Mouse (Mus musculus) olfactory bulb, adult 2 months (tissue): ENCODE data around the gene Gpr165. TPM values are rescaled to one million over a fixed set of nuclear protein-coding genes. Genes with fewer than 3 reads are reported as not detected.

ENCODE experiments used
- H3K27ac ChIP-seq: fragments of 200-500 bp; 2 replicates; pipeline ENCODE4 v1.5.1; 2012; ENCODE audit warnings: low read depth, low read length; ENCODE audit not compliant: insufficient read depth
- H3K4me1 ChIP-seq: fragments of 200-500 bp; 2 replicates; pipeline ENCODE4 v1.6.1; 2012; ENCODE audit warnings: low read length; ENCODE audit not compliant: control insufficient read depth, insufficient read depth
- H3K4me3 ChIP-seq: fragments of 200-500 bp; 2 replicates; pipeline ENCODE4 v1.5.1; 2012; ENCODE audit warnings: mild to moderate bottlenecking, low read depth, low read length, moderate library complexity; ENCODE audit not compliant: insufficient read depth
- CTCF ChIP-seq: fragments of 200-500 bp; IDR thresholded peaks from 2 replicates; pipeline ENCODE4 v1.5.1; 2012; ENCODE audit warnings: low read depth, mild to moderate bottlenecking, low read length, moderate library complexity; ENCODE audit not compliant: insufficient read depth
- POLR2A ChIP-seq: fragments of 200-500 bp; IDR thresholded peaks from 2 replicates; pipeline ENCODE4 v1.6.1; 2012; ENCODE audit warnings: mild to moderate bottlenecking, low read depth, low read length, moderate library complexity; ENCODE audit not compliant: insufficient read depth
- WGBS: fragments of 180-500 bp; shearing (Covaris S2); methylation state at CpG from one replicate; pipeline ENCODE4 v1.1.7; 2018; 5-methylcytosine and 5-hydroxymethylcytosine counted together
- polyA plus RNA-seq: library from polyadenylated mRNA; stranded (reverse); fragments of >200 nt; gene quantifications from 2 replicates; pipeline ENCODE4 v1.2.4, GENCODE M21; 2012; ENCODE audit warnings: low replicate concordance; ENCODE audit not compliant: missing spikeins, insufficient read depth, insufficient read length

Gene Gpr165
- polyA plus RNA-seq, result not detected in 2 replicates

DNA sequence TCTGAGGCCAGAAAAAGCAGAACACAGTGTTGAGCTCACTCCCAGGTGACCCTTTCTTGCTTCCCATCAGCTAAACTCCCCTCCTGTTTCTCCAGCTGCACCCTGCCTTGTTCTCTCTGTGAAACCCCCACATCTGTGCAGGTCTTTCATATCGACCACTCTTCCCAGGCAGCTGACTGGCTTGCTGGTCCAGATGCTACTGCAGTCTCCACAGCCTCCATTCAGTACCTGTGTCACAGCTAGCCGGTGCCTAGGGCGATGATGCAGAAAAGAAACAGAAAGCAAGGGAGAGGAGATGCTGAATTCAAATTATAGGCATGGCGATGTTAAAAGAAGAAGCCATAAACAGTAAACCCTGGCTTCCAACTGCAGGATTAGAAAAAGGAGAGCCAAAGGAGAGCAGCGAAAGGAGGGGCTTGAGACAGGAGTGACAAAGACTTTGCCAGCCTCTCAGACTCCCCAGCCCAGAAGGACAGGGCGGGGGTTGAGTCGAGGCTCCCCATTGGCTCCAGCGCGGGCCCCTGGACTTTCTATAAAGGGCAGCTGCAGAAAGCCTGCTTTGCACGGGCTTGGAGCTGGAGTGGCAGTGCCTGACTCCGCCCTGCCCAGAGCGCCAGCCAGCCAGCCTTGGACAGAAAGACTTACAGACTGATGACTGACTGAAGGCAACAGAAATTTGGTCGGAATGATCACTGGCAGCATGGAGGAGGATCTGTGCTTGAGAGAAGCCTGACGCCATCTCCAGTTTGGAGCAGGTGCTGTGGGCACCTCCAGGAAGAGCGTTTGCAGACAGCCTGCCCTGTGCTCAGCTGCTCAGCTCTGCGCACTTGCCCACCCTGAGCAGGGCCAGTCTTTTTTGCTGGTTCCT, at the start of gene Gpr165:
Gene Gpr165, plus strand, starts transcription at position 535 of the 868 bp plus-strand sequence.
- WGBS, result 18% methylated on average over 16 of the region's 16 CpGs
- Histone ChIP-seq H3K4me3 (peak within 1 kb of the TSS; percentile 48), H3K27ac (no peak within 1 kb of the TSS), H3K4me1 (peaks cover 6% of the 10 kb centered on the region; the same call in 1 of the 2 replicates)
- TF ChIP-seq CTCF, result no peak
- TF ChIP-seq POLR2A, result no peak

DNA sequence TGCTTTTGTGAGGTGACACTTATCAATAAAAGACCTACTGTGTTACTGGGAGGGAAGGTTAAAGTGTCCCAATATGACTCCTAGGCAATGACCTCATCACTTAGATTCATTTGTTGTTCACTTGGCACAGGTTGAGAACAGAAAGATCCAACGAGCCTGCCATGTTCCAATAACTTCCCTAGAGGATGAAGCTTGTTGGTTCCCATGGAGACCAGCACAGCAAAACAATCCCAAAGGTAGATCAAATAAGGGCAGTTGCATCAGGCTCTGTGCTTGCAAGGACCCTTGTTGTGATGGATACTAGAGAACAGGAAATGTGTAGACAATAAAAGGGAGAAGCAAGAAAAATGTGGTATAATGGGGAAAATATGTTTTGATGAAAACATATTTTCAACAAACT, 38.4 kb upstream of the Gpr165 start:
- no peak for TF ChIP-seq POLR2A
- no peak for TF ChIP-seq CTCF
- 57% methylated on average over 1 of the region's 1 CpGs for WGBS

More for the DNA sequence above, 38.4 kb upstream of the Gpr165 start:
- no peak overlapping the region for H3K27ac ChIP-seq
- no peaks in the 10 kb centered on the region for H3K4me1 ChIP-seq
- H3K4me3 ChIP-seq, result no peak overlapping the region
